Mouse (Mus musculus) intestine, embryonic 16.5 days (tissue): ENCODE data around the gene Eef1e1. TPM values are rescaled to one million over a fixed set of nuclear protein-coding genes. Genes with fewer than 3 reads are reported as not detected.

Experiments
- ATAC-seq: fragments of 200-750 bp; cut with Nextera tagmentation; 2 replicates; pipeline ENCODE4 v1.8.0; 2017; ENCODE audit warnings: moderate TSS enrichment, moderate library complexity
- H3K27ac ChIP-seq: fragments of 300-500 bp; sonication (generic); 2 replicates; pipeline ENCODE4 v1.5.1; 2014; ENCODE audit warnings: mild to moderate bottlenecking, low read length
- H3K27me3 ChIP-seq: fragments of 300-500 bp; sonication (generic); replicated peaks from 2 replicates; pipeline ENCODE4 v1.6.1; 2014; ENCODE audit warnings: low read length, control low read depth, mixed read lengths; ENCODE audit not compliant: control insufficient read depth, insufficient read depth
- H3K36me3 ChIP-seq: fragments of 300-500 bp; sonication (generic); 2 replicates; pipeline ENCODE4 v1.6.1; 2014; ENCODE audit warnings: low read length, control low read depth; ENCODE audit not compliant: control insufficient read depth, insufficient read depth
- H3K4me1 ChIP-seq: fragments of 300-500 bp; sonication (generic); 2 replicates; pipeline ENCODE4 v1.6.1; 2014; ENCODE audit warnings: low read length, control low read depth, mixed read lengths; ENCODE audit not compliant: control insufficient read depth, insufficient read depth
- H3K4me2 ChIP-seq: fragments of 300-500 bp; sonication (generic); 2 replicates; pipeline ENCODE4 v1.6.1; 2014; ENCODE audit warnings: low read depth, low read length, control low read depth
- H3K4me3 ChIP-seq: fragments of 300-500 bp; sonication (generic); 2 replicates; pipeline ENCODE4 v1.5.1; 2014; ENCODE audit warnings: mild to moderate bottlenecking, low read length
- H3K9ac ChIP-seq: fragments of 300-500 bp; sonication (generic); 2 replicates; pipeline ENCODE4 v1.6.1; 2014; ENCODE audit warnings: low read depth, low read length
- H3K9me3 ChIP-seq: fragments of 300-500 bp; sonication (generic); 2 replicates; pipeline ENCODE4 v1.6.1; 2016; ENCODE audit warnings: low read length, control low read depth; ENCODE audit not compliant: control insufficient read depth
- WGBS: fragments of 180-500 bp; shearing (Covaris S2); extraction: QIAGEN DNeasy Blood & Tissue Kit; methylation state at CpG from one replicate; pipeline ENCODE4 v1.1.7; 2014; 5-methylcytosine and 5-hydroxymethylcytosine counted together
- polyA plus RNA-seq: library from polyadenylated mRNA; unstranded; fragments of >200 nt; fragmentation: Nextera tagmentation; extraction: Ambion mirVana; gene quantifications from 2 replicates; pipeline ENCODE4 v1.2.1, GENCODE M21; 2015

The Eef1e1 gene
- polyA plus RNA-seq, 1 experiment from 2014 or later = 51.5 TPM

DNA sequence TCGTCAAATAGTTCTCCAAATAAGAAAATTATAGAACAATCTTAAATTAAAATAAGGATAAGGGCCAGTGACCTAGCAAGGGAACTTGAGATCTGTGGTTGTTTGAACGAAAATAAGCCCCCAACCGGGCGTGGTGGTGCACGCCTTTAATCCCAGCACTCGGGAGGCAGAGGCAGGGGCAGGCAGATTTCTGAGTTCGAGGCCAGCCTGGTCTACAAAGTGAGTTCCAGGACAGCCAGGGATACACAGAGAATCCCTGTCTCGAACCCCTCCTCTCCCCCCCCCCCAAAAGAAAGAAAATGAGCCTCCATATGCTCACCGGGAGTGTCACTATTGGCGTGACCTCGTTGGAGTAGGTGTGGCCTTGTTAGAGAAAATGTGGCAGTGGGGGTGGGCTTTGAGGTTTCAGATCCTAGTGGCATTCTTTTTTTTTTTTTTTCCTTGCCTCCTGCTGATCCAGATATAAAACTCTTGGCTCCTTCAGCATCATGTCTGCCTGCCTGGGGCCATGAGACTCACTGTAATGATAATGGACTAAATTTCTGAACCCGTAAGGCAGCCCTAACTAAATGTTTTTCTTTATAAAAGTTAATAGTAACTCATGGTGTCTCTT, 772 bp upstream of the Eef1e1 start:
- Histone ChIP-seq H3K36me3 (peaks cover 8% of the 10 kb centered on the region), H3K4me1 (peaks cover 6% of the 10 kb centered on the region; the same call in 1 of the 2 replicates), H3K4me2 (no peak overlapping the region), H3K4me3 (no peak overlapping the region), H3K27ac (no peak overlapping the region), H3K9ac (no peak overlapping the region), H3K9me3 (no peaks in the 10 kb centered on the region), H3K27me3 (no peaks in the 10 kb centered on the region)
- ATAC-seq = no peak
- 87% methylated on average over 12 of the region's 12 CpGs for WGBS

DNA sequence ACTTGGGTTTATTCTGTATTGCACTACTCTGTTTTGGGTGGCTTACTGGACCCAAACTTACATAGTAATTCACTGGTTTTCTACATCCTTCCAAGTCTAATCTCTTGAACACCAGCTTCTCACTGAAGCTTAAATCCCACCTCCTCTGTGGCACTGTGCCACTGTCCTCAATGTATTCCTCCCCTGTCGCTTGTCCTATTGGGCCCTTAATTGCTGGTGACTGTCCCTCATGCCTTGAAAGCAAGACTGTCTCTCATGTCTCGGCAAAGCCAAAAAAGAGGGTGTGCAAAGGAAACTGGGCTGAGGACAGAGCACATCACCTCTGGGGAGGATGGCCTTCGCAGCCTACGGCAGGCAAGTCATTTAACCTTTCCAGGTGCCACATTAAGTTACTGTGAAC, 993 bp downstream of the Eef1e1 start:
- peak overlapping the region; percentile 92 for H3K9ac ChIP-seq
- no peaks in the 10 kb centered on the region for H3K9me3 ChIP-seq
- H3K36me3 ChIP-seq = peaks cover 17% of the 10 kb centered on the region
- 20% methylated on average over 4 of the region's 4 CpGs for WGBS
- peaks cover 6% of the 10 kb centered on the region; the same call in 1 of the 2 replicates for H3K4me1 ChIP-seq
- peak overlapping the region; percentile 95 for H3K4me3 ChIP-seq
- ATAC-seq = no peak
- peak overlapping the region; percentile 68 for H3K4me2 ChIP-seq
- no peak overlapping the region; the same call in 1 of the 2 replicates for H3K27ac ChIP-seq
- H3K27me3 ChIP-seq = no peaks in the 10 kb centered on the region

DNA sequence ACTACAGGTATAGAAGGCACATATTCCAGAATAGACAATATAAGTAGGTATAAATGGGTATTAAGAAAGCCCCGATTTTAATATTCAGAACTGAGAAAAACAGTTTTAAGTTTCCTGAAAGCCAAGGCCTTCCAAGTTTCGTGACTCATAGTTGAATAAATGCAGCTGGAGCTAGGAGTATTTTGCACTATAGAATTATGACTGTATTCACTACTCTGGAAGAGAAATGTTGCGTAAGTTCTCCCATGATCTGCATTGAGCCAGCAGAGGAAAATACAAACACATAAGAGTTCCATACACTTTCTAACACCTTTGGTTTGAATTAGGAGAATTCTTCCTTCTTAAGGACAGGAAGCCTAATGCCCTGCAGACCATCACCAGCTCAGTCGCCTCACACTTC, 8.6 kb downstream of the Eef1e1 start:
- Histone ChIP-seq H3K4me1 (no peaks in the 10 kb centered on the region), H3K9me3 (no peaks in the 10 kb centered on the region), H3K27me3 (no peaks in the 10 kb centered on the region), H3K27ac (no peak overlapping the region), H3K4me3 (no peak overlapping the region), H3K4me2 (no peak overlapping the region), H3K36me3 (peaks cover 35% of the 10 kb centered on the region), H3K9ac (no peak overlapping the region)
- no peak for ATAC-seq
- 89% methylated on average over 4 of the region's 4 CpGs for WGBS

DNA sequence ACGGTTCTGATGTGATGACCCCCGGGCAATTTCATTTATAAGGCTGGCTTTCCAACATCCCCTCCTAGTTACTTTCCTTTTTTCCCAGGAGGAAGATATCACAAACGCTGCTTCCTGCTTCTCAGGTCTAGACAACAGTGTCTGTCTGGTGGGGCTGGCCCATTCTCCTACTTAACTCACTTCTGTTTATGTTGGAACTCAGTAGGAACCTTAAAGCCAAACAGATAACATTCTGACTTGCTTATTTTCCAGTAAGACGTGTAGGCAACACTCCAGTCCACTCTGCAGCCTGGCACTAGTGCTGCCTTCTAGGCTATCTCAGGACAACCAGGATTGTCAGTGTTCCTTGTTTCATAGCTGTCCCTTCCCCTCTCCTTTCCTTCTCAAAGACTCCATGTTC, 9.8 kb downstream of the Eef1e1 start:
- no peak for ATAC-seq

DNA sequence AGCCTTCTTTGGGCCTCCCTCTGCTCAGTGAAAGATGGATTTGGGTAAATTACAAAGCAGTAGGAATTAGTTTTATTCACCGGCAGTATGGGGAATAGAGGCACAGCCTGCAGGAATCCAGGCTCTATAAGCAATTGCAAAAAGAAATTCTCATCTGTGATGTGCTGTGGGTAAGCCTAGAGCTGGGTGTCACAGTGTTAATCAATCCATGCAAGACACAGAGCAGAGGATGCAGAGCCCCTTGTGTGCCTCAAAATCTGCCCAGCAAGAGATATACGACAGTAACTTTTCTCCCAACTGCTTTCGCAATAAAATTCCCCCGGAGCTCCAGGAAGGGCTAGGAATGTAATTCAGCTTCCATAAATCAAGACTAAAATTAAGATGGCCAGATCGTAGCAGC, 17.4 kb downstream of the Eef1e1 start:
- H3K27ac ChIP-seq = no peak overlapping the region
- peaks cover 21% of the 10 kb centered on the region for H3K36me3 ChIP-seq
- ATAC-seq = no peak
- H3K9me3 ChIP-seq = no peaks in the 10 kb centered on the region
- H3K4me3 ChIP-seq = no peak overlapping the region
- WGBS = 63% methylated on average over 5 of the region's 5 CpGs
- H3K4me1 ChIP-seq = no peaks in the 10 kb centered on the region
- no peak overlapping the region for H3K9ac ChIP-seq
- H3K4me2 ChIP-seq = no peak overlapping the region
- H3K27me3 ChIP-seq = no peaks in the 10 kb centered on the region

More for the DNA sequence above, 9.8 kb downstream of the Eef1e1 start:
- Histone ChIP-seq H3K36me3 (peaks cover 36% of the 10 kb centered on the region), H3K4me1 (no peaks in the 10 kb centered on the region), H3K27ac (no peak overlapping the region), H3K9ac (no peak overlapping the region), H3K27me3 (no peaks in the 10 kb centered on the region), H3K9me3 (no peaks in the 10 kb centered on the region), H3K4me3 (no peak overlapping the region), H3K4me2 (no peak overlapping the region)
- WGBS = 52% methylated on average over 4 of the region's 4 CpGs

DNA sequence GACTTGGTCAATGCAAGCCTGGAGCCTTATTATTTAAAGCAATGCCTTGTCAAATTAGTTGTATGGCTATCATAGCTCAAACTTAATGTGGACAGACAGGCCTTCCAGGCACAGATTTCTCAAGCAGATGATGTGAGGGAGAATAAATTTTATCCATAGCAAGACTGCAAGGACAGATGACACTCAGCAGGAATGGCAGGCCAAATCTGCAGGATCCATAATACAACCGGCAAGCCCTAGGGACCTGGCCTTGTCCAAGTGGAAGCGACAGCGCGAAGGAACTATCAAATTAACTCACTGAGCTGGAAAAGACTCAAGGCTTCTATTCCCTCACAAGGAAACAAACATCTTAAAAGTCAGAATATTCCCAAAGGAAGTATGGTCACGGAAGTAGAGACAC, 17.9 kb downstream of the Eef1e1 start:
- Histone ChIP-seq H3K36me3 (peaks cover 21% of the 10 kb centered on the region), H3K27me3 (no peaks in the 10 kb centered on the region), H3K9me3 (no peaks in the 10 kb centered on the region), H3K9ac (no peak overlapping the region), H3K27ac (no peak overlapping the region), H3K4me3 (no peak overlapping the region), H3K4me2 (no peak overlapping the region), H3K4me1 (no peaks in the 10 kb centered on the region)
- 80% methylated on average over 5 of the region's 5 CpGs for WGBS
- ATAC-seq = no peak

DNA sequence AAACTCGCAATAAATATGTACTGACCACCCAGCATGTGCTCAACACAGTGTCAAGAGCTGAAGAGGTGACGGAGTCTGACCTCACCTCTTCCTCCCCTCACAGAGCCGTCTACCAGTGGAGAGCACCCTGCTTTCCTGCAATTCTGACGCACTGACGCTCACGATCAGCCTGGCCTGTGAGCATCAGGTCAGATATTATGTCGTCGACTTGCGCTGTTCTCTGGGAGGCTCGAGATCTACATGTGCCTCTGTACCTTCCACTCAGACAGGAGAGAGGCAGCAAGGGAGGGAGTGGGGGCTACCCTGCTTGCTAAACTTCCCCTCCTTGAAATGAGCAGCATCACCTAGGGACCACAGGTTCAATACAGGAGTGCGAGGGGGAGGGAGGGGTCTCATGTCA, 20.2 kb downstream of the Eef1e1 start:
- H3K9ac ChIP-seq = no peak overlapping the region
- H3K4me2 ChIP-seq = no peak overlapping the region
- ATAC-seq = no peak
- H3K9me3 ChIP-seq = no peaks in the 10 kb centered on the region
- H3K4me3 ChIP-seq = no peak overlapping the region
- 77% methylated on average over 11 of the region's 11 CpGs for WGBS
- no peaks in the 10 kb centered on the region for H3K4me1 ChIP-seq
- no peaks in the 10 kb centered on the region for H3K27me3 ChIP-seq
- peaks cover 4% of the 10 kb centered on the region; the same call in 1 of the 2 replicates for H3K36me3 ChIP-seq
- no peak overlapping the region for H3K27ac ChIP-seq

DNA sequence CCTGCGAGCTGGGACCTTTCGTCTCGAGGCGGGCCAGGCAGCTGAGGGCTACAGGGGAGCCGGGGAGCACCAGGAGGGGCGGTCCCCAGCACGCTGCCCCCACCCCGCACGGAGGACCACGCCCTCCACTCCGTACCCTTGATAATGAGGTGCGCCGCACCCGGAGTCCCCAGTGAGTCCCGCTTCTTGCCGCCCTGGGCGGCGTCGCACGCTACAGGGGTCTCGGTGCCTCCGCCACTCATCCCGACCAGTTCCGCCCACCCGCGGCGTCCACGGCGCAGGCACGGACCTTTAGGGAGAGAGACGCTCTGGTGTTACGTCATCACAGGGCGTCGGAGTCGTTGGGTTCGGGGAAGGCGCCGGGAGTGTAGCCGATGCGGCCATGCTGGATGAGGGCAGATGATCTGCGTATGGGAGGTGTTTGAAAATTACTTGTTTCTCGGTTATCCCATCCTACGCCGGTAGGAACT, 24.0 kb downstream of the Eef1e1 start, which contains the start of gene Bloc1s5:
Gene Bloc1s5 (minus strand): TSS at position 310 of the 470 bp plus-strand sequence.
- peak within 1 kb of the TSS; percentile 77 for H3K4me2 ChIP-seq
- peak; percentile 95 for ATAC-seq
- no peaks in the 10 kb centered on the region for H3K27me3 ChIP-seq
- H3K4me3 ChIP-seq = peak within 1 kb of the TSS; percentile 92
- H3K9me3 ChIP-seq = no peaks in the 10 kb centered on the region
- peak within 1 kb of the TSS; percentile 86 for H3K9ac ChIP-seq
- H3K4me1 ChIP-seq = no peaks in the 10 kb centered on the region
- WGBS = 0% methylated on average over 43 of the region's 44 CpGs
- peak within 1 kb of the TSS; percentile 68 for H3K27ac ChIP-seq
- H3K36me3 ChIP-seq = no peaks in the 10 kb centered on the region

DNA sequence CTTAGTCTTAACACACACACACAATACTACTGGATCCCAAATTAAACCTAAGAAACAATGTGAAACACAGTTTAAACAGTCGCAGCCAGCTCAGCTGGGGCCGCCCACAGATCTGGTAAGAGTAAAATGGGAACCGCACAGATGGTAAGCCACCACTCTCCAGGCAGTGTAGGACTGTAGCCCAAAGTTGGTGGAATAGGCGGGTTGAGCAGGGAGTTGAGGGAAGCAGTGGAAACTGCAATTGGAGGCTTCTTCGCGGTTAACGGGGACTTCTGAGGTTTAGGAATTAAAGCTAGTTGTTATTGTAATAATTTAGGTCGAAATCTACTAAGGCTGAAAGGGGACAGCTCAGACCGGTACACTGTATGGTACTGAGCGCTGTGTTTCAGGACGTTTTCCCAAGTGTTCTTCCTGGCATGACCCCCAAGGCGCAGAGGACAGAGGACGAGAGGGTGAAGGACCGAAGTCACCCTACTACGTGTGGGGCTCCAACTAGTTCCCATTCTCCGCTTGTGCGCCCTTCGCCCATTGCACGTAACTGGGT, 24.5 kb downstream of the Eef1e1 start:
- WGBS = under 1% methylated on average over 19 of the region's 19 CpGs
- Histone ChIP-seq H3K4me3 (peak overlapping the region; percentile 92), H3K36me3 (no peaks in the 10 kb centered on the region), H3K9ac (peak overlapping the region; percentile 86), H3K9me3 (no peaks in the 10 kb centered on the region), H3K4me1 (no peaks in the 10 kb centered on the region), H3K4me2 (peak overlapping the region; percentile 77), H3K27me3 (no peaks in the 10 kb centered on the region), H3K27ac (peak overlapping the region; percentile 68)
- ATAC-seq = peak; percentile 76
